Mouse (Mus musculus): ENCODE measurements around the gene Vps26c. TPM values are rescaled to one million over a fixed set of nuclear protein-coding genes. Genes with fewer than 3 reads are reported as not detected.

Gene Vps26c
- polyA plus RNA-seq, 1 experiment from 2014 or later: 57.1 TPM

- Histone ChIP-seq H3K36me3 (ENCODE audit: control insufficient read depth, insufficient read depth, low read length) (no peaks in the 10 kb centered on the region), H3K9ac (replicated peaks; ENCODE audit: low read depth, low read length) (no peak overlapping the region), H3K27me3 (ENCODE audit: control insufficient read depth, insufficient read depth, low read length) (no peaks in the 10 kb centered on the region), H3K9me3 (ENCODE audit: control insufficient read depth, low read depth, low read length) (no peaks in the 10 kb centered on the region), H3K27ac (ENCODE audit: low read length) (no peak overlapping the region), H3K4me2 (replicated peaks; ENCODE audit: low read depth, low read length) (no peak overlapping the region), H3K4me1 (ENCODE audit: control insufficient read depth, insufficient read depth, low read length) (no peaks in the 10 kb centered on the region), H3K4me3 (ENCODE audit: low read depth, low read length) (no peak overlapping the region)
- no peak for ATAC-seq (ENCODE audit: insufficient number of reproducible peaks, insufficient read depth, low FRiP score, low read depth)
- WGBS: 49% methylated on average over 9 of the region's 9 CpGs
Measured at GRCm38 (mm10) chr16:94537159-94537527, 10.5 kb upstream of the Vps26c start.

DNA sequence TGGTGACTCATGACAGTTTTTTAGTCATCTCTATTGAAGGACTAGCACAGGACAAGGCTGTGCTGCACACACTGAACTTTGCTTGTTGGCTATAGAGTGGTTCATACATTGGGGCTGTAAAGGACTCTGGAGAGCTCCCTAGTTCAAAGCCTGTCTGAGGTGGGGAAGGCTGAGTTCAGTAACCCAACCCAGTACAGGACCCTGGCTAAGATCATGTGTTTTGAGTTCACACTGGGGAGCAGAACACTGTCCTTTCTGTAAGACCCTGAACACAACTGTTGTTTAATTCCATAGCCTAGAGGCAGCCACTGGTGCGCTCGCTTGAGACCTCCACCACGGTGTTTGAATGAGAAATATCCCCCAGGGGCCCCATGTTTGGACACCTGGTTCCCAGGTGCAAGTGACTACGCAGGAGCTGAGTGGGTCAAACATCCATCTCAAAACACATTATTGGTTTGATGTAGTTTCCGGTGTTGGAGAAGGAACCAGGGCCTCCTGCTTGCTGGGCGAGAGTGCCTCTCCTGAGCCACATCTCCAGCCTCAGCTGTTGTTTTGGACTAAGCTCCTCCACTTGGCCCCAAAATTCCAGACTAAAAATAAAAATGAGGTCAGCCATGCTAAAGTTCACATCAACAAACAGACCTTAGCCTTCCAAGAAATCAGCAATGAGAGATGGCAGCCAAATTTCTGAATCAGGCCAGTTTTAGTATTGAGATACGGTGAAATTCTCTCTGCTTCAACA lies 10.0 kb upstream of the Vps26c start:
- ATAC-seq (ENCODE audit: insufficient number of reproducible peaks, insufficient read depth, low FRiP score, low read depth): no peak

GRCm38 (mm10) chr16:94535716-94536115 lies 9.1 kb upstream of the Vps26c start:
- no peak overlapping the region for H3K9ac ChIP-seq (replicated peaks; ENCODE audit: low read depth, low read length)
- no peaks in the 10 kb centered on the region for H3K4me1 ChIP-seq (ENCODE audit: control insufficient read depth, insufficient read depth, low read length)
- no peak overlapping the region for H3K27ac ChIP-seq (ENCODE audit: low read length)
- WGBS: 90% methylated on average over 5 of the region's 5 CpGs
- H3K36me3 ChIP-seq (ENCODE audit: control insufficient read depth, insufficient read depth, low read length): no peaks in the 10 kb centered on the region
- no peaks in the 10 kb centered on the region for H3K9me3 ChIP-seq (ENCODE audit: control insufficient read depth, low read depth, low read length)
- no peak for ATAC-seq (ENCODE audit: insufficient number of reproducible peaks, insufficient read depth, low FRiP score, low read depth)
- no peak overlapping the region for H3K4me3 ChIP-seq (ENCODE audit: low read depth, low read length)
- no peaks in the 10 kb centered on the region for H3K27me3 ChIP-seq (ENCODE audit: control insufficient read depth, insufficient read depth, low read length)
- no peak overlapping the region for H3K4me2 ChIP-seq (replicated peaks; ENCODE audit: low read depth, low read length)

More for the DNA sequence above, 10.0 kb upstream of the Vps26c start:
- Histone ChIP-seq H3K9ac (replicated peaks; ENCODE audit: low read depth, low read length) (no peak overlapping the region), H3K27ac (ENCODE audit: low read length) (no peak overlapping the region), H3K4me2 (replicated peaks; ENCODE audit: low read depth, low read length) (no peak overlapping the region), H3K4me1 (ENCODE audit: control insufficient read depth, insufficient read depth, low read length) (no peaks in the 10 kb centered on the region), H3K9me3 (ENCODE audit: control insufficient read depth, low read depth, low read length) (no peaks in the 10 kb centered on the region), H3K4me3 (ENCODE audit: low read depth, low read length) (no peak overlapping the region), H3K36me3 (ENCODE audit: control insufficient read depth, insufficient read depth, low read length) (no peaks in the 10 kb centered on the region), H3K27me3 (ENCODE audit: control insufficient read depth, insufficient read depth, low read length) (no peaks in the 10 kb centered on the region)
- 75% methylated on average over 7 of the region's 7 CpGs for WGBS

GRCm38 (mm10) chr16:94533679-94534078 lies 7.0 kb upstream of the Vps26c start:
- Histone ChIP-seq H3K4me3 (ENCODE audit: low read depth, low read length) (no peak overlapping the region), H3K4me2 (replicated peaks; ENCODE audit: low read depth, low read length) (no peak overlapping the region), H3K4me1 (ENCODE audit: control insufficient read depth, insufficient read depth, low read length) (no peaks in the 10 kb centered on the region), H3K36me3 (ENCODE audit: control insufficient read depth, insufficient read depth, low read length) (no peaks in the 10 kb centered on the region), H3K9ac (replicated peaks; ENCODE audit: low read depth, low read length) (no peak overlapping the region), H3K27ac (ENCODE audit: low read length) (no peak overlapping the region), H3K27me3 (ENCODE audit: control insufficient read depth, insufficient read depth, low read length) (no peaks in the 10 kb centered on the region), H3K9me3 (ENCODE audit: control insufficient read depth, low read depth, low read length) (no peaks in the 10 kb centered on the region)
- WGBS: 69% methylated on average over 6 of the region's 6 CpGs
- ATAC-seq (ENCODE audit: insufficient number of reproducible peaks, insufficient read depth, low FRiP score, low read depth): no peak

GRCm38 (mm10) chr16:94531268-94531667 lies 4.6 kb upstream of the Vps26c start:
- Histone ChIP-seq H3K9me3 (ENCODE audit: control insufficient read depth, low read depth, low read length) (no peaks in the 10 kb centered on the region), H3K4me3 (ENCODE audit: low read depth, low read length) (no peak overlapping the region), H3K4me2 (replicated peaks; ENCODE audit: low read depth, low read length) (no peak overlapping the region), H3K36me3 (ENCODE audit: control insufficient read depth, insufficient read depth, low read length) (no peaks in the 10 kb centered on the region), H3K9ac (replicated peaks; ENCODE audit: low read depth, low read length) (no peak overlapping the region), H3K27ac (ENCODE audit: low read length) (no peak overlapping the region), H3K4me1 (ENCODE audit: control insufficient read depth, insufficient read depth, low read length) (0 out of 2 replicates have a peak, but pooled peaks cover 4% of the 10 kb centered on the region), H3K27me3 (ENCODE audit: control insufficient read depth, insufficient read depth, low read length) (no peaks in the 10 kb centered on the region)
- no peak for ATAC-seq (ENCODE audit: insufficient number of reproducible peaks, insufficient read depth, low FRiP score, low read depth)
- 76% methylated on average over 4 of the region's 4 CpGs for WGBS

GRCm38 (mm10) chr16:94527546-94527945 lies 916 bp upstream of the Vps26c start:
- Histone ChIP-seq H3K4me2 (replicated peaks; ENCODE audit: low read depth, low read length) (peak overlapping the region; percentile 58), H3K27ac (ENCODE audit: low read length) (peak overlapping the region; percentile 87), H3K27me3 (ENCODE audit: control insufficient read depth, insufficient read depth, low read length) (no peaks in the 10 kb centered on the region), H3K4me1 (ENCODE audit: control insufficient read depth, insufficient read depth, low read length) (peaks cover 17% of the 10 kb centered on the region; the same call in 1 of the 2 replicates), H3K9ac (replicated peaks; ENCODE audit: low read depth, low read length) (peak overlapping the region; percentile 76), H3K9me3 (ENCODE audit: control insufficient read depth, low read depth, low read length) (no peaks in the 10 kb centered on the region), H3K36me3 (ENCODE audit: control insufficient read depth, insufficient read depth, low read length) (no peaks in the 10 kb centered on the region), H3K4me3 (ENCODE audit: low read depth, low read length) (peak overlapping the region; percentile 56)
- no peak for ATAC-seq (ENCODE audit: insufficient number of reproducible peaks, insufficient read depth, low FRiP score, low read depth)
- WGBS: 36% methylated on average over 3 of the region's 3 CpGs

GRCm38 (mm10) chr16:94527152-94527534 lies 513 bp upstream of the Vps26c start:
- 4% methylated on average over 13 of the region's 13 CpGs for WGBS
- H3K27ac ChIP-seq (ENCODE audit: low read length): peak overlapping the region; percentile 87
- peak overlapping the region; percentile 56 for H3K4me3 ChIP-seq (ENCODE audit: low read depth, low read length)
- H3K9me3 ChIP-seq (ENCODE audit: control insufficient read depth, low read depth, low read length): no peaks in the 10 kb centered on the region
- peak overlapping the region; percentile 58 for H3K4me2 ChIP-seq (replicated peaks; ENCODE audit: low read depth, low read length)
- ATAC-seq (ENCODE audit: insufficient number of reproducible peaks, insufficient read depth, low FRiP score, low read depth): no peak
- peaks cover 17% of the 10 kb centered on the region; the same call in 1 of the 2 replicates for H3K4me1 ChIP-seq (ENCODE audit: control insufficient read depth, insufficient read depth, low read length)
- no peaks in the 10 kb centered on the region for H3K36me3 ChIP-seq (ENCODE audit: control insufficient read depth, insufficient read depth, low read length)
- no peaks in the 10 kb centered on the region for H3K27me3 ChIP-seq (ENCODE audit: control insufficient read depth, insufficient read depth, low read length)
- peak overlapping the region; percentile 76 for H3K9ac ChIP-seq (replicated peaks; ENCODE audit: low read depth, low read length)

DNA sequence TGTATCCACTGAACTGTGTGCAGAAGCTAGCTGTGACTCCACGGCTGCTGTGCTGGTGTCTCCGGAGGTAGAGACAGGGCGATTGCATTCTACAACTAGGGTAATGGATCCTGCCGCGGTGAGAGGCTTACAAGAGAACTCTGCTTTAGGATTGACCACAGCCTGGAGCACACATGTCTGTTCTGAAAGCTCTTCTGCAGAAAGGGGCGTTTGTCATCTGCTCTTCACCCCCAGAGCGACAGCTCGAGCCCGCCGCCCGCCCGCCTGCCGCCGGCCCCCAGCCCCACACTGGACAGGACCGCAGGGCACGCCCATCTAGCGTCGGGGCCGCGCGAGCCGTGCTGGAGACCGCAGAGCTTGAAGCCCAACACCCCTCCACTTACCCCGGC lies 681 bp downstream of the Vps26c start:
- peak; percentile 71 for ATAC-seq (ENCODE audit: insufficient number of reproducible peaks, insufficient read depth, low FRiP score, low read depth)
- peak overlapping the region; percentile 56 for H3K4me3 ChIP-seq (ENCODE audit: low read depth, low read length)
- WGBS: 0% methylated on average over 24 of the region's 24 CpGs

DNA sequence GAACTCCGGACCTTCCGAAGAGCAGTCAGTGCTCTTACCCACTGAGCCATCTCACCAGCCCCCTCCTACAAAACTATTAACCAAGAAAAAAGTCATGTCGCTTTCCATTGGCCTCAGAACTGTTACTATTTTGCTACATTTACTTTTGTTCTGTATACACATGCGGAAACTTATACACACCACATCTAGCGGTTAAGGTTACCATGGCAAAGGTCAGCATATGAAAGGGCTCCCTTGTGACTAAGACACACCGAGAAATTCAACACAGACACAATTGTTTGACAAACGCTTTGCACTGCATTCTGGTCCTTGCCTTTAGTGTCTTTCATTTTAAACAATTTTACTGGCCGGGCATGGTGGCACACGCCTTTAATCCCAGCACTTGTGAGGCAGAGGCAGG lies 1.9 kb downstream of the Vps26c start:
- ATAC-seq (ENCODE audit: insufficient number of reproducible peaks, insufficient read depth, low FRiP score, low read depth): no peak
- 78% methylated on average over 9 of the region's 9 CpGs for WGBS
- no peak overlapping the region; the same call in 1 of the 2 replicates for H3K4me2 ChIP-seq (replicated peaks; ENCODE audit: low read depth, low read length)
- H3K27me3 ChIP-seq (ENCODE audit: control insufficient read depth, insufficient read depth, low read length): no peaks in the 10 kb centered on the region
- H3K4me1 ChIP-seq (ENCODE audit: control insufficient read depth, insufficient read depth, low read length): peaks cover 25% of the 10 kb centered on the region; the same call in 1 of the 2 replicates
- no peaks in the 10 kb centered on the region for H3K9me3 ChIP-seq (ENCODE audit: control insufficient read depth, low read depth, low read length)
- H3K4me3 ChIP-seq (ENCODE audit: low read depth, low read length): no peak overlapping the region
- H3K9ac ChIP-seq (replicated peaks; ENCODE audit: low read depth, low read length): no peak overlapping the region
- no peaks in the 10 kb centered on the region for H3K36me3 ChIP-seq (ENCODE audit: control insufficient read depth, insufficient read depth, low read length)
- H3K27ac ChIP-seq (ENCODE audit: low read length): no peak overlapping the region

More for the DNA sequence above, 681 bp downstream of the Vps26c start:
- no peaks in the 10 kb centered on the region for H3K9me3 ChIP-seq (ENCODE audit: control insufficient read depth, low read depth, low read length)
- H3K4me2 ChIP-seq (replicated peaks; ENCODE audit: low read depth, low read length): peak overlapping the region; percentile 71
- H3K27ac ChIP-seq (ENCODE audit: low read length): peak overlapping the region; percentile 87
- peaks cover 17% of the 10 kb centered on the region; the same call in 1 of the 2 replicates for H3K4me1 ChIP-seq (ENCODE audit: control insufficient read depth, insufficient read depth, low read length)
- H3K36me3 ChIP-seq (ENCODE audit: control insufficient read depth, insufficient read depth, low read length): no peaks in the 10 kb centered on the region
- peak overlapping the region; percentile 76 for H3K9ac ChIP-seq (replicated peaks; ENCODE audit: low read depth, low read length)
- H3K27me3 ChIP-seq (ENCODE audit: control insufficient read depth, insufficient read depth, low read length): no peaks in the 10 kb centered on the region
